Mouse (Mus musculus): ENCODE data around the gene Hoxa6. TPM values are rescaled to one million over a fixed set of nuclear protein-coding genes. Genes with fewer than 3 reads are reported as not detected.

Hoxa6 gene
- polyA plus RNA-seq, 1 experiment from 2014 or later: 0.33 TPM

- Histone ChIP-seq H3K27ac (replicated peaks) (peak overlapping the region; percentile 92), H3K9ac (ENCODE audit: low read length) (peak overlapping the region; percentile 78), H3K27me3 (ENCODE audit: control insufficient read depth, insufficient read depth, low read length) (no peaks in the 10 kb centered on the region; the same call in 1 of the 2 replicates), H3K4me2 (replicated peaks; ENCODE audit: low read depth) (peak overlapping the region; percentile 91), H3K4me3 (ENCODE audit: low read depth, low read length) (peak overlapping the region; percentile 70), H3K4me1 (replicated peaks; ENCODE audit: control insufficient read depth, insufficient read depth) (no peaks in the 10 kb centered on the region), H3K36me3 (ENCODE audit: control insufficient read depth, insufficient read depth, low read length) (no peaks in the 10 kb centered on the region), H3K9me3 (ENCODE audit: control insufficient read depth, low read length) (no peaks in the 10 kb centered on the region)
- TF ChIP-seq CTCF (IDR thresholded peaks at IDR 0.05; ENCODE audit: low read depth) (no peak), EP300 (optimal IDR thresholded peaks at IDR 0.05) (no peak)
- DNase-seq (ENCODE audit: low spot score) (peak; percentile 36), ATAC-seq (ENCODE audit: low FRiP score, low TSS enrichment) (peak; percentile 24; the same call in 1 of the 2 replicates)
- 7% methylated on average over 12 of the region's 12 CpGs for WGBS
These were observed 49.3 kb downstream of the Hoxa6 start for GRCm38 (mm10) chr6:52159164-52159761.

GRCm38 (mm10) chr6:52158276-52159051 lies 50.1 kb downstream of the Hoxa6 start, which contains the start of gene Hoxa1:
Gene Hoxa1, minus strand, starts transcription at chr6:52158317.
- 1% methylated on average over 50 of the region's 55 CpGs for WGBS
- no peaks in the 10 kb centered on the region for H3K9me3 ChIP-seq (ENCODE audit: control insufficient read depth, low read length)
- peak; percentile 89 for ATAC-seq (ENCODE audit: low FRiP score, low TSS enrichment)
- no peaks in the 10 kb centered on the region; the same call in 1 of the 2 replicates for H3K27me3 ChIP-seq (ENCODE audit: control insufficient read depth, insufficient read depth, low read length)
- H3K9ac ChIP-seq (ENCODE audit: low read length): peak within 1 kb of the TSS; percentile 78
- DNase-seq (ENCODE audit: low spot score): peak; percentile 82
- peak within 1 kb of the TSS; percentile 70 for H3K4me3 ChIP-seq (ENCODE audit: low read depth, low read length)
- no peaks in the 10 kb centered on the region for H3K4me1 ChIP-seq (replicated peaks; ENCODE audit: control insufficient read depth, insufficient read depth)
- no peaks in the 10 kb centered on the region for H3K36me3 ChIP-seq (ENCODE audit: control insufficient read depth, insufficient read depth, low read length)
- no peak for TF ChIP-seq EP300 (optimal IDR thresholded peaks at IDR 0.05)
- no peak for TF ChIP-seq CTCF (IDR thresholded peaks at IDR 0.05; ENCODE audit: low read depth)
- H3K27ac ChIP-seq (replicated peaks): peak within 1 kb of the TSS; percentile 92
- H3K4me2 ChIP-seq (replicated peaks; ENCODE audit: low read depth): peak within 1 kb of the TSS; percentile 91

GRCm38 (mm10) chr6:52157466-52158275 lies 50.9 kb downstream of the Hoxa6 start:
- H3K27me3 ChIP-seq (ENCODE audit: control insufficient read depth, insufficient read depth, low read length): no peaks in the 10 kb centered on the region
- H3K4me3 ChIP-seq (ENCODE audit: low read depth, low read length): peak overlapping the region; percentile 70
- ATAC-seq (ENCODE audit: low FRiP score, low TSS enrichment): no peak
- no peak overlapping the region for H3K27ac ChIP-seq (replicated peaks)
- H3K9me3 ChIP-seq (ENCODE audit: control insufficient read depth, low read length): no peaks in the 10 kb centered on the region
- H3K36me3 ChIP-seq (ENCODE audit: control insufficient read depth, insufficient read depth, low read length): no peaks in the 10 kb centered on the region
- peak overlapping the region; percentile 91 for H3K4me2 ChIP-seq (replicated peaks; ENCODE audit: low read depth)
- H3K4me1 ChIP-seq (replicated peaks; ENCODE audit: control insufficient read depth, insufficient read depth): no peaks in the 10 kb centered on the region
- no peak overlapping the region for H3K9ac ChIP-seq (ENCODE audit: low read length)
- WGBS: 8% methylated on average over 32 of the region's 32 CpGs
- TF ChIP-seq CTCF (IDR thresholded peaks at IDR 0.05; ENCODE audit: low read depth): no peak
- no peak for TF ChIP-seq EP300 (optimal IDR thresholded peaks at IDR 0.05)
- no peak for DNase-seq (ENCODE audit: low spot score)

GRCm38 (mm10) chr6:52156551-52157200 lies 51.8 kb downstream of the Hoxa6 start:
- ATAC-seq (ENCODE audit: low FRiP score, low TSS enrichment) (no peak), DNase-seq (ENCODE audit: low spot score) (no peak)
- 54% methylated on average over 20 of the region's 20 CpGs for WGBS
- Histone ChIP-seq H3K9me3 (ENCODE audit: control insufficient read depth, low read length) (no peaks in the 10 kb centered on the region), H3K4me3 (ENCODE audit: low read depth, low read length) (no peak overlapping the region), H3K4me1 (replicated peaks; ENCODE audit: control insufficient read depth, insufficient read depth) (no peaks in the 10 kb centered on the region), H3K36me3 (ENCODE audit: control insufficient read depth, insufficient read depth, low read length) (no peaks in the 10 kb centered on the region), H3K27me3 (ENCODE audit: control insufficient read depth, insufficient read depth, low read length) (0 out of 2 replicates have a peak, but pooled peaks cover 2% of the 10 kb centered on the region), H3K27ac (replicated peaks) (no peak overlapping the region), H3K9ac (ENCODE audit: low read length) (no peak overlapping the region), H3K4me2 (replicated peaks; ENCODE audit: low read depth) (no peak overlapping the region)
- no peak for TF ChIP-seq CTCF (IDR thresholded peaks at IDR 0.05; ENCODE audit: low read depth)
- TF ChIP-seq EP300 (optimal IDR thresholded peaks at IDR 0.05): no peak

MicroRNAs encoded within 50 kb of the gene (microRNA counts, 519-probe panel; counts per million panel counts)
- not detected for microRNA mmu-miR-196b

Small RNA genes within 50 kb of the gene (microRNA-seq; reads per million reads assigned to microRNA genes)
- gene Mir196b: 9.3 reads per million, percentile 15 among the genes with 10 or more reads in this experiment

Other genes starting within 250 kb of the Hoxa6 start
- 26.8 and 27.3 TPM in 2 replicates for gene Skap2, start 196.2 kb downstream of the Hoxa6 start, polyA plus RNA-seq (2015; fragmentation: Nextera tagmentation; extraction: Ambion mirVana)
- gene Hoxa1, start 50.4 kb downstream of the Hoxa6 start, polyA plus RNA-seq (2015; fragmentation: Nextera tagmentation; extraction: Ambion mirVana): 0.35 and 0.56 TPM in 2 replicates
- 5.1 and 5.3 TPM in 2 replicates for gene Hoxa2, start 43.9 kb downstream of the Hoxa6 start, polyA plus RNA-seq (2015; fragmentation: Nextera tagmentation; extraction: Ambion mirVana)
- 0.90 and 0.99 TPM in 2 replicates for gene 5730596B20Rik, start 31.2 kb downstream of the Hoxa6 start, polyA plus RNA-seq (2015; fragmentation: Nextera tagmentation; extraction: Ambion mirVana)
- 2.5 and 2.6 TPM in 2 replicates for gene Hoxa4, start 17.0 kb downstream of the Hoxa6 start, polyA plus RNA-seq (2015; fragmentation: Nextera tagmentation; extraction: Ambion mirVana)
- gene Hoxa5, start 4.1 kb downstream of the Hoxa6 start, polyA plus RNA-seq (2015; fragmentation: Nextera tagmentation; extraction: Ambion mirVana): 8.4 and 8.9 TPM in 2 replicates
- gene Hoxa3, start 4.6 kb upstream of the Hoxa6 start, polyA plus RNA-seq (2015; fragmentation: Nextera tagmentation; extraction: Ambion mirVana): 2.8 and 2.9 TPM in 2 replicates
- gene Gm28308, start 4.6 kb upstream of the Hoxa6 start, polyA plus RNA-seq (2015; fragmentation: Nextera tagmentation; extraction: Ambion mirVana): 0.21 TPM in 1 of 2 replicates, not detected in the other
- 8.1 and 8.5 TPM in 2 replicates for gene Hoxa7, start 13.1 kb upstream of the Hoxa6 start, polyA plus RNA-seq (2015; fragmentation: Nextera tagmentation; extraction: Ambion mirVana)
- 0.13 and 0.61 TPM in 2 replicates for gene Hoxa9, start 22.4 kb upstream of the Hoxa6 start, polyA plus RNA-seq (2015; fragmentation: Nextera tagmentation; extraction: Ambion mirVana)
- gene Hoxa10, start 32.1 kb upstream of the Hoxa6 start, polyA plus RNA-seq (2015; fragmentation: Nextera tagmentation; extraction: Ambion mirVana): 0.06 TPM in 1 of 2 replicates, not detected in the other
- not detected in 2 replicates for gene Hoxa11, start 37.1 kb upstream of the Hoxa6 start, polyA plus RNA-seq (2015; fragmentation: Nextera tagmentation; extraction: Ambion mirVana)
- gene Hoxa13, start 52.2 kb upstream of the Hoxa6 start, polyA plus RNA-seq (2015; fragmentation: Nextera tagmentation; extraction: Ambion mirVana): not detected in 2 replicates
- gene Evx1, start 104.8 kb upstream of the Hoxa6 start, polyA plus RNA-seq (2015; fragmentation: Nextera tagmentation; extraction: Ambion mirVana): not detected in 2 replicates